Mouse (Mus musculus) kidney, adult 2 months (tissue): Measurements from ENCODE around the gene Rsrc1.
A peak's percentile ranks its signal among the peaks of the same experiment; 100 is the strongest.

Source experiments
- CTCF ChIP-seq: fragments of 200-500 bp; conservative IDR thresholded peaks from 2 replicates; pipeline ENCODE4 v1.5.1; 2011; ENCODE audit warnings: low read depth, mild to moderate bottlenecking, control low read depth, low read length, moderate library complexity, mixed read lengths; ENCODE audit not compliant: insufficient read depth, insufficient read length
- POLR2A ChIP-seq: fragments of 200-500 bp; IDR thresholded peaks from one replicate; pipeline ENCODE4 v1.6.1; 2011; ENCODE audit warnings: low read depth, low read length, control low read depth

DNA sequence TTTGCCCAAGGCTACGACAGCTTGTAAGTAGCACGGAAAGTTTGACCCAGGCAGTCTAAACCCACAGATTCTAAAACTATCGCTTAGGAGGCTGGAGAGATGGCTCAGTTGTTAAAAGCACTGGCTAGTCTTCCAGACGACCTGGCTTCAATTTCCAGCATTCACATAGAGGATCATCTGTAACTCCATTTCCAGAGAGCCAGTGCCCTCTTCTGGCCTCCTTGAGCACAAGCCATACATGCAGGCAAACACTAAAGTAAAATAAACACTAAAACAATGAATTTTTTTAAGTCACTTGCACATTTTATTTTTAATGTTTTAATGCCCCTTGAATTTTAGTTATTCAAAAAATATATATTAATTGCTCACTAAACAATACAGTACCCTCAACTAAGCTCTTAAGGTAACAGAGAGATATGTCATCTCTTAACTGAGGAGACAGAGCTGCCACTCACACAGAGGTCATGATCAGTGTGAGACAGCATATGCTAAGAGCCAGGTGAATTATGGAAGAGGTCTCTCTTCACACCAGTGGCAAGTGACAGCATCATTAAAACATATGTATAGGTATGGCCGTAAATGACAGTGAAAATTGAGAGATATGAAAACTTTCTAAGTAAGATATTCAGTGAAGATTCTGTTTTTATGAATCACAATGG is 361.9 kb downstream of the Rsrc1 start:
- no peak for TF ChIP-seq POLR2A
- TF ChIP-seq CTCF, result peak; percentile 53
